Mouse (Mus musculus) lung, postnatal 0 days (tissue): ENCODE results near the gene Mcrip2. TPM values are rescaled to one million over a fixed set of nuclear protein-coding genes. Genes with fewer than 3 reads are reported as not detected.

ENCODE experiments used
- ATAC-seq: fragments of 200-750 bp; cut with Nextera tagmentation; 2 replicates; pipeline ENCODE4 v1.8.0; 2017; ENCODE audit warnings: moderate library complexity
- DNase-seq: peaks from one replicate; pipeline ENCODE4 v3.0.0-alpha.2; 2016; ENCODE audit warnings: low spot score
- H3K27ac ChIP-seq: fragments of 300-500 bp; sonication (generic); 2 replicates; pipeline ENCODE4 v1.5.1; 2014; ENCODE audit warnings: antibody characterized with exemption, mild to moderate bottlenecking, low read length, mixed read lengths
- H3K27me3 ChIP-seq: fragments of 300-500 bp; sonication (generic); replicated peaks from 2 replicates; pipeline ENCODE4 v1.6.1; 2014; ENCODE audit warnings: low read length, mixed read lengths; ENCODE audit not compliant: insufficient read depth
- H3K36me3 ChIP-seq: fragments of 300-500 bp; sonication (generic); 2 replicates; pipeline ENCODE4 v1.6.1; 2014; ENCODE audit warnings: low read length, mixed read lengths; ENCODE audit not compliant: insufficient read depth
- H3K4me1 ChIP-seq: fragments of 300-500 bp; sonication (generic); 2 replicates; pipeline ENCODE4 v1.6.1; 2014; ENCODE audit warnings: antibody characterized with exemption, low read depth, low read length, mixed read lengths; ENCODE audit not compliant: insufficient read depth
- H3K4me2 ChIP-seq: fragments of 300-500 bp; sonication (generic); replicated peaks from 2 replicates; pipeline ENCODE4 v1.6.1; 2014; ENCODE audit warnings: low read depth, mild to moderate bottlenecking, low read length, moderate library complexity, mixed read lengths
- H3K4me3 ChIP-seq: fragments of 300-500 bp; sonication (generic); 2 replicates; pipeline ENCODE4 v1.5.1; 2014; ENCODE audit warnings: low read depth, low read length
- H3K9ac ChIP-seq: fragments of 300-500 bp; sonication (generic); replicated peaks from 2 replicates; pipeline ENCODE4 v1.6.1; 2014; ENCODE audit warnings: low read depth, mild to moderate bottlenecking
- H3K9me3 ChIP-seq: fragments of 300-500 bp; sonication (generic); 2 replicates; pipeline ENCODE4 v1.6.1; 2016; ENCODE audit warnings: low read length, mixed read lengths
- CTCF ChIP-seq: IDR thresholded peaks from 2 replicates; pipeline ENCODE4 v1.5.1; 2016; ENCODE audit warnings: antibody characterized with exemption, mild to moderate bottlenecking
- EP300 ChIP-seq: IDR thresholded peaks from 2 replicates; pipeline ENCODE4 v1.6.1; 2016; ENCODE audit warnings: antibody characterized with exemption, mild to moderate bottlenecking, control low read depth
- WGBS: fragments of 180-500 bp; shearing (Covaris S2); extraction: QIAGEN DNeasy Blood & Tissue Kit; methylation state at CpG from one replicate; pipeline ENCODE4 v1.1.7; 2014; 5-methylcytosine and 5-hydroxymethylcytosine counted together
- microRNA-seq: library from miRNA; unstranded; fragments of <30 nt; microRNA quantifications from one replicate; pipeline ENCODE4, GENCODE M21; 2016
- polyA plus RNA-seq: library from polyadenylated mRNA; unstranded; fragments of >200 nt; fragmentation: Nextera tagmentation; extraction: Ambion mirVana; gene quantifications from 2 replicates; pipeline ENCODE4 v1.2.1, GENCODE M21; 2015

The Mcrip2 gene
- polyA plus RNA-seq, 1 experiment from 2014 or later = 19.5 TPM

DNA sequence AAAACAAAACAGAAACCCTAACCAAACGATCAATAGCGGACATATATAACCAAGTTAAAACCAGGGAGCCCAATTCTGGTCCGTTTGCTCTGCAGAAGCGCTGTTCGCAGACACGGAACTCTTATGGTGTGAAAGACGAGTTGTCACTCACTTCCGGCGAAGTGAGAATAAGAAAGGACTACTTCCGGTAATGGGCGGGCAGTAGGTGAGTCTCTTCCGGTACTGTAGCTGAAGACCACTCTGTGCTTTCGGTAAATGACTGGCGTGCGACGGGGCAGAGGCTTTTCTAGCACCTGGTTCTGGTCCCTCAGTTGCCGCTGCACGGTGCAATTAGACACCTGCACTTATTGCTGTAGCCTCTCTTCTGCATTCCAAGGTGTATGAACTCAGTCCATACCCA lies 45.1 kb downstream of the Mcrip2 start, which contains the start of gene Wdr24:
Wdr24 (plus strand) TSS at position 176 of the 400 bp plus-strand sequence.
- Histone ChIP-seq H3K36me3 (0 out of 2 replicates have a peak, but pooled peaks cover 6% of the 10 kb centered on the region), H3K9ac (peak within 1 kb of the TSS; percentile 56), H3K27me3 (peaks cover 7% of the 10 kb centered on the region; the same call in 1 of the 2 replicates), H3K9me3 (no peaks in the 10 kb centered on the region), H3K4me3 (peak within 1 kb of the TSS; percentile 49), H3K4me1 (peaks cover 15% of the 10 kb centered on the region; the same call in 1 of the 2 replicates), H3K27ac (0 out of 2 replicates have a peak within 1 kb of the TSS, but pooled peaks have one; percentile 20), H3K4me2 (peak within 1 kb of the TSS; percentile 81)
- DNase-seq = peak; percentile 92
- ATAC-seq = peak; percentile 82
- under 1% methylated on average over 18 of the region's 18 CpGs for WGBS
- TF ChIP-seq EP300 (no peak), CTCF (no peak)

DNA sequence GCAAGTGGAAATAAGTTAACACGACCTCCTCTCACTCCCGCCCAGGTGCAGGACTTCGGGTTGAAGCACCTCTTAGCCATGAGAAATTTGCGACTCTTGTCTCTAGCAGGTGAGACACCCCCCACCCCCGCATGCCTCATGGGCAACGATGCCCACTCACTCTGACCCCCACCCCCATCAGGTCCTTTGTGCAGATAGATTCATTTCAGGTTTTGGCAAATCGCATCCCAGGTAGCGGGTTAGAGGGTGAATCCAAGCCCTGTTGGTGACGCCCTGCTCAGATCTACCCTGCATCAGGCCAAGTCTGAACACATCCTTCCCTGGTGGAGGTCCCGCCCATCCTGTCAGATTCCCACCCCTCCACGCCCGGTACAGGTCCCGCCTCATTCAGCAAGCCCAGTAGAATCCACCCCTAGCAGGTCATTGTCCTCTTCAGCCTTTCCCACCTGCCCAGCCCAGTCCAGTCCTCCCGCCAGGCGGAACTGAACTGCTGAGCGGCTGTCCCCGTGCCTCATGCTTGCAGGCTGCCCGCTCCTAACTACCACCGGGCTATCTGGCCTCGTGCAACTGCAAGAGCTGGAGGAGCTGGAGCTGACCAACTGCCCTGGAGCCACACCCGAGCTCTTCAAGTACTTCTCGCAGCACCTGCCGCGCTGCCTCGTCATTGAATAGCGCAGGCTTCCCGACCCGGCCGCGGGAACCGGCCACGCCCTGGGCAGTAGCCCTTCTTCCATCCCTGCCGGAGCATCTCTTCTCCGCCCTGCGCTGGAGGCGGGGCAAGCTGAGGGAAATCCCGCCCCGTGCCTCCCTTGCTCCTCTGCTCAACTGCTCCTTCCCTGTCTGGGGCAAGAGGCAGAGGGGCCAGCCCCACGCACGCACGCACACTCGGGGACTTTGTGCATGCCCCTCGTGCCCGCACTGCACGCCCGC lies 49.4 kb downstream of the Mcrip2 start:
- DNase-seq (peak; percentile 37), ATAC-seq (peak; percentile 33; the same call in 1 of the 2 replicates)
- 6% methylated on average over 46 of the region's 46 CpGs for WGBS
- Histone ChIP-seq H3K4me2 (no peak overlapping the region), H3K9ac (no peak overlapping the region), H3K9me3 (no peaks in the 10 kb centered on the region), H3K4me1 (peaks cover 5% of the 10 kb centered on the region; the same call in 1 of the 2 replicates), H3K4me3 (no peak overlapping the region), H3K27me3 (peaks cover 12% of the 10 kb centered on the region; the same call in 1 of the 2 replicates), H3K36me3 (no peaks in the 10 kb centered on the region), H3K27ac (no peak overlapping the region)
- no peak for TF ChIP-seq CTCF
- no peak for TF ChIP-seq EP300

- no peak for ATAC-seq
- H3K9me3 ChIP-seq = no peaks in the 10 kb centered on the region
- H3K36me3 ChIP-seq = no peaks in the 10 kb centered on the region
- no peak for DNase-seq
- no peak overlapping the region for H3K9ac ChIP-seq
- H3K4me2 ChIP-seq = no peak overlapping the region
- no peak overlapping the region for H3K4me3 ChIP-seq
- no peak overlapping the region for H3K27ac ChIP-seq
- H3K4me1 ChIP-seq = 0 out of 2 replicates have a peak, but pooled peaks cover 2% of the 10 kb centered on the region
- WGBS = 77% methylated on average over 11 of the region's 11 CpGs
- TF ChIP-seq CTCF = no peak
- no peak for TF ChIP-seq EP300
- peaks cover 12% of the 10 kb centered on the region; the same call in 1 of the 2 replicates for H3K27me3 ChIP-seq
Observed at GRCm38 (mm10) chr17:25817662-25818061, 50.9 kb downstream of the Mcrip2 start.

Small RNAs within 50 kb of the gene (microRNA-seq; reads per million reads assigned to microRNA genes)
- gene Mir3082 = not detected

Other genes starting within 250 kb of the Mcrip2 start
- 3.8 and 4.4 TPM in 2 replicates for gene Gng13, start 151.6 kb downstream of the Mcrip2 start, polyA plus RNA-seq
- gene Chtf18, start 141.3 kb downstream of the Mcrip2 start, polyA plus RNA-seq = 1.6 and 2.6 TPM in 2 replicates
- gene Rpusd1, start 141.1 kb downstream of the Mcrip2 start, polyA plus RNA-seq = 15.2 and 18.1 TPM in 2 replicates
- gene Mslnl, start 132.7 kb downstream of the Mcrip2 start, polyA plus RNA-seq = 1.0 and 1.9 TPM in 2 replicates
- 584 and 630 TPM in 2 replicates for gene Msln, start 114.4 kb downstream of the Mcrip2 start, polyA plus RNA-seq
- 23.8 and 24.1 TPM in 2 replicates for gene Narfl, start 95.0 kb downstream of the Mcrip2 start, polyA plus RNA-seq
- gene Haghl, start 83.1 kb downstream of the Mcrip2 start, polyA plus RNA-seq = 42.7 and 45.4 TPM in 2 replicates
- 5.8 and 7.7 TPM in 2 replicates for gene Ccdc78, start 82.2 kb downstream of the Mcrip2 start, polyA plus RNA-seq
- 112 and 116 TPM in 2 replicates for gene Fam173a, start 75.9 kb downstream of the Mcrip2 start, polyA plus RNA-seq
- not detected in 2 replicates for gene AC134908.4, start 73.1 kb downstream of the Mcrip2 start, polyA plus RNA-seq
- gene Metrn, start 71.6 kb downstream of the Mcrip2 start, polyA plus RNA-seq = 19.1 and 20.9 TPM in 2 replicates
- 0.43 and 0.70 TPM in 2 replicates for gene Fbxl16, start 59.7 kb downstream of the Mcrip2 start, polyA plus RNA-seq
- 14.9 and 15.0 TPM in 2 replicates for gene Wdr24, start 45.1 kb downstream of the Mcrip2 start, polyA plus RNA-seq
- 27.3 and 28.0 TPM in 2 replicates for gene Jmjd8, start 39.9 kb downstream of the Mcrip2 start, polyA plus RNA-seq
- 196 and 198 TPM in 2 replicates for gene Stub1, start 35.4 kb downstream of the Mcrip2 start, polyA plus RNA-seq
- 1.4 and 1.7 TPM in 2 replicates for gene Rhbdl1, start 31.5 kb downstream of the Mcrip2 start, polyA plus RNA-seq
- gene Gm20683, start 27.0 kb downstream of the Mcrip2 start, polyA plus RNA-seq = 0.86 and 1.1 TPM in 2 replicates
- 9.9 and 10.3 TPM in 2 replicates for gene Rhot2, start 23.9 kb downstream of the Mcrip2 start, polyA plus RNA-seq
- 5.6 and 5.8 TPM in 2 replicates for gene Wdr90, start 7.3 kb downstream of the Mcrip2 start, polyA plus RNA-seq
- 48.7 and 50.7 TPM in 2 replicates for gene Mettl26, start 6.3 kb upstream of the Mcrip2 start, polyA plus RNA-seq
- gene Wfikkn1, start 12.1 kb upstream of the Mcrip2 start, polyA plus RNA-seq = 0.24 and 0.26 TPM in 2 replicates
- 19.3 and 21.7 TPM in 2 replicates for gene Rab40c, start 51.0 kb upstream of the Mcrip2 start, polyA plus RNA-seq
- gene Pigq, start 76.2 kb upstream of the Mcrip2 start, polyA plus RNA-seq = 36.9 and 37.5 TPM in 2 replicates
- 4.5 and 4.9 TPM in 2 replicates for gene Nhlrc4, start 76.2 kb upstream of the Mcrip2 start, polyA plus RNA-seq
- not detected in 2 replicates for gene A930017K11Rik, start 83.8 kb upstream of the Mcrip2 start, polyA plus RNA-seq
- gene Capn15, start 117.0 kb upstream of the Mcrip2 start, polyA plus RNA-seq = 12.7 and 13.9 TPM in 2 replicates
- gene Rab11fip3, start 200.8 kb upstream of the Mcrip2 start, polyA plus RNA-seq = 7.2 and 9.3 TPM in 2 replicates
- gene Decr2, start 221.6 kb upstream of the Mcrip2 start, polyA plus RNA-seq = 18.7 and 23.8 TPM in 2 replicates
- gene Nme4, start 226.8 kb upstream of the Mcrip2 start, polyA plus RNA-seq = 8.5 and 9.2 TPM in 2 replicates
- 7.9 and 9.1 TPM in 2 replicates for gene Tmem8, start 244.5 kb upstream of the Mcrip2 start, polyA plus RNA-seq